21 mouse cellular contexts compared by ENCODE assay signal in genomic region chr7:111226026-111226656, GRCm38 (mm10).
DNase-seq lines count a peak whose midpoint lies in the region; ATAC-seq lines count a peak whose summit lies in the region.
"Had no signal": no experiment of that assay in that cellular context is flagged by ENCODE, and none has a peak within 500 bp of the region (broad histone marks: within the 10 kb centered on the region; RNA-seq: fewer than 3 reads in every experiment).

No protein-coding gene starts in this region.

- 87% methylated on average over 1 of the region's 1 CpGs for WGBS in midbrain, embryonic 11.5 days

- ATAC-seq in common myeloid progenitor, adult 5-6 weeks (replicated peaks; ENCODE audit: low read depth, poor library complexity, severe bottlenecking): peak; percentile 50
- ATAC-seq in midbrain, embryonic 11.5 days (ENCODE audit: low FRiP score): no peak
- ATAC-seq: forebrain, embryonic 13.5 days; forebrain, postnatal 0 days; hindbrain, embryonic 16.5 days; inflammation-experienced regulatory T-cells, adult 6 months had no signal

- H3K27ac ChIP-seq in midbrain, embryonic 11.5 days (ENCODE audit: low read depth, low read length): no peak overlapping the region
- H3K27ac ChIP-seq: embryonic facial prominence, embryonic 10.5 days; forebrain, embryonic 13.5 days; heart, embryonic 13.5 days; hindbrain, embryonic 12.5 days had no signal

- intact Hi-C loops in heart, postnatal 36 days (cut with DNase I): no loop called here

- H3K4me2 ChIP-seq in midbrain, embryonic 11.5 days: no peak overlapping the region
- H3K4me2 ChIP-seq: forebrain, embryonic 13.5 days; heart, embryonic 13.5 days; hindbrain, embryonic 12.5 days had no signal

- H3K4me1 ChIP-seq in midbrain, embryonic 11.5 days (ENCODE audit: control insufficient read depth, insufficient read depth, low read length): no peaks in the 10 kb centered on the region
- H3K4me1 ChIP-seq: embryonic facial prominence, embryonic 10.5 days; forebrain, embryonic 13.5 days; hindbrain, embryonic 12.5 days had no signal

- no peaks in the 10 kb centered on the region for H3K9me3 ChIP-seq in midbrain, embryonic 11.5 days (ENCODE audit: control insufficient read depth, low read length)
- H3K9me3 ChIP-seq: embryonic facial prominence, embryonic 10.5 days; forebrain, embryonic 13.5 days; heart, embryonic 13.5 days; hindbrain, embryonic 12.5 days had no signal

- H3K27me3 ChIP-seq in midbrain, embryonic 11.5 days (ENCODE audit: control insufficient read depth, insufficient read depth, low read length): no peaks in the 10 kb centered on the region
- H3K27me3 ChIP-seq: CH12.LX; forebrain, embryonic 13.5 days; heart, embryonic 13.5 days; hindbrain, embryonic 12.5 days had no signal

- no peaks in the 10 kb centered on the region for H3K36me3 ChIP-seq in midbrain, embryonic 11.5 days (ENCODE audit: control insufficient read depth, insufficient read depth, low read length)
- H3K36me3 ChIP-seq: embryonic facial prominence, embryonic 10.5 days; heart, embryonic 13.5 days; hindbrain, embryonic 12.5 days had no signal

- peak; percentile 52 for DNase-seq in heart, adult 11 months
- no peak for DNase-seq in heart, postnatal 36 days
- DNase-seq in lung, postnatal 10 days: peak; percentile 11
- DNase-seq in lung, adult 18-20 months: no peak
- DNase-seq in midbrain, embryonic 11.5 days (ENCODE audit: low spot score, missing footprints): no peak
- DNase-seq in urinary bladder, adult 18-20 months (ENCODE audit: low spot score in 2 of 2): no peak
- DNase-seq: adrenal gland, adult 8-10 months; cerebellum, adult 11 months; cerebellum, adult 8-10 months; cerebellum, postnatal 36 days; forebrain, postnatal 0 days; gastrocnemius, postnatal 14 days; heart, postnatal 4 days had no signal

- no peak overlapping the region for H3K9ac ChIP-seq in midbrain, embryonic 11.5 days (ENCODE audit: low read length)
- H3K9ac ChIP-seq: forebrain, embryonic 13.5 days; forebrain, postnatal 0 days; heart, embryonic 13.5 days; hindbrain, embryonic 12.5 days had no signal

- no peak overlapping the region for H3K4me3 ChIP-seq in midbrain, embryonic 11.5 days (ENCODE audit: low read depth, low read length)
- H3K4me3 ChIP-seq: embryonic facial prominence, embryonic 10.5 days; forebrain, embryonic 13.5 days; heart, embryonic 13.5 days; hindbrain, embryonic 12.5 days had no signal

Comparison
In these comparisons a context has a peak if more than half of its experiments do, and no peak if none do; other contexts are left out.
1. DNase-seq: peak in heart, adult 11 months (single experiment) and lung, postnatal 10 days (single experiment); none in heart, postnatal 36 days (0 of 2), lung, adult 18-20 months (0 of 2), midbrain, embryonic 11.5 days (single experiment) and urinary bladder, adult 18-20 months (0 of 2).